Mouse (Mus musculus) lung, embryonic 14.5 days (tissue): ENCODE results near the gene St3gal2. TPM values are rescaled to one million over a fixed set of nuclear protein-coding genes. Genes with fewer than 3 reads are reported as not detected.
A peak's percentile ranks its signal among the peaks of the same experiment; 100 is the strongest.
"Not testable (repeated sequence)": the region's sequence is repeated elsewhere in the genome, so short reads cannot be mapped to it uniquely, and the experiment has no call there.

Source experiments
- ATAC-seq: fragments of 200-750 bp; cut with Nextera tagmentation; 2 replicates; pipeline ENCODE4 v1.8.0; 2017; ENCODE audit warnings: mild to moderate bottlenecking, moderate TSS enrichment, moderate library complexity; ENCODE audit not compliant: insufficient read depth
- DNase-seq: peaks from one replicate; pipeline ENCODE4 v3.0.0-alpha.2; 2015
- H3K27ac ChIP-seq: fragments of 300-500 bp; sonication (generic); 2 replicates; pipeline ENCODE4 v1.5.1; 2014; ENCODE audit warnings: low read depth, mild to moderate bottlenecking, moderate library complexity
- H3K27me3 ChIP-seq: fragments of 300-500 bp; sonication (generic); 2 replicates; pipeline ENCODE4 v1.6.1; 2014; ENCODE audit warnings: low read length, control low read depth; ENCODE audit not compliant: insufficient read depth
- H3K36me3 ChIP-seq: fragments of 300-500 bp; sonication (generic); 2 replicates; pipeline ENCODE4 v1.6.1; 2014; ENCODE audit warnings: control low read depth; ENCODE audit not compliant: insufficient read depth
- H3K4me1 ChIP-seq: fragments of 300-500 bp; sonication (generic); 2 replicates; pipeline ENCODE4 v1.6.1; 2014; ENCODE audit warnings: antibody characterized with exemption, control low read depth; ENCODE audit not compliant: insufficient read depth
- H3K4me2 ChIP-seq: fragments of 300-500 bp; sonication (generic); 2 replicates; pipeline ENCODE4 v1.6.1; 2014; ENCODE audit warnings: mild to moderate bottlenecking
- H3K4me3 ChIP-seq: fragments of 300-500 bp; sonication (generic); 2 replicates; pipeline ENCODE4 v1.5.1; 2014; ENCODE audit warnings: low read depth, low read length
- H3K9ac ChIP-seq: fragments of 300-500 bp; sonication (generic); 2 replicates; pipeline ENCODE4 v1.6.1; 2014
- H3K9me3 ChIP-seq: fragments of 300-500 bp; sonication (generic); 2 replicates; pipeline ENCODE4 v1.6.1; 2016; ENCODE audit warnings: low read depth, low read length, control low read depth
- CTCF ChIP-seq: IDR thresholded peaks from 2 replicates; pipeline ENCODE4 v1.5.1; 2016; ENCODE audit warnings: antibody characterized with exemption, low read depth
- WGBS: fragments of 180-500 bp; shearing (Covaris S2); extraction: QIAGEN DNeasy Blood & Tissue Kit; methylation state at CpG from one replicate; pipeline ENCODE4 v1.1.7; 2014; 5-methylcytosine and 5-hydroxymethylcytosine counted together
- polyA plus RNA-seq: library from polyadenylated mRNA; unstranded; fragments of >200 nt; fragmentation: Nextera tagmentation; extraction: Ambion mirVana; gene quantifications from 2 replicates; pipeline ENCODE4 v1.2.1, GENCODE M21; 2014

Gene St3gal2
- polyA plus RNA-seq, 1 experiment from 2014 or later = 13.0 TPM

DNA sequence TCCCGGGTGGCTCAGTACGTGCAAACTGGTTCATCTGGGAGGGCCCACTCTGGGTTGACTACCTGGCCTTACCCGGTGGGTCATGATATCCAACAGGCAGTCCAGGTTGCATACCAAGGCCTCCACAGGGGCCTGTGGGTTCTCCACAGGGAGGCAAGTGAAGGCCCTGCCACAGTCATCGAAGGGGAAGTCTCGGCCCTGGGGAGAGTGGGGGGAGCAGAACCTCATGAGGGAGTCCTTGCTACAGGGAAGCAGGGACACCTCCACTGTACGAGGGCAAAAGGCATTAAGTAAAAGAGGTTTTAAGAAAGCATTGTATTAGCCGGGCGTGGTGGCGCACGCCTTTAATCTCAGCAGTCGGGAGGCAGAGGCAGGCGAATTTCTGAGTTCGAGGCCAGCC is 23.9 kb upstream of the St3gal2 start:
- no peaks in the 10 kb centered on the region for H3K4me1 ChIP-seq
- H3K4me2 ChIP-seq = no peak overlapping the region
- H3K9me3 ChIP-seq = no peaks in the 10 kb centered on the region
- 89% methylated on average over 13 of the region's 13 CpGs for WGBS
- H3K36me3 ChIP-seq = 0 out of 2 replicates have a peak, but pooled peaks cover 3% of the 10 kb centered on the region
- no peak overlapping the region for H3K9ac ChIP-seq
- H3K27ac ChIP-seq = no peak overlapping the region
- DNase-seq (no peak), ATAC-seq (no peak)
- H3K4me3 ChIP-seq = no peak overlapping the region
- H3K27me3 ChIP-seq = no peaks in the 10 kb centered on the region
- no peak for TF ChIP-seq CTCF

DNA sequence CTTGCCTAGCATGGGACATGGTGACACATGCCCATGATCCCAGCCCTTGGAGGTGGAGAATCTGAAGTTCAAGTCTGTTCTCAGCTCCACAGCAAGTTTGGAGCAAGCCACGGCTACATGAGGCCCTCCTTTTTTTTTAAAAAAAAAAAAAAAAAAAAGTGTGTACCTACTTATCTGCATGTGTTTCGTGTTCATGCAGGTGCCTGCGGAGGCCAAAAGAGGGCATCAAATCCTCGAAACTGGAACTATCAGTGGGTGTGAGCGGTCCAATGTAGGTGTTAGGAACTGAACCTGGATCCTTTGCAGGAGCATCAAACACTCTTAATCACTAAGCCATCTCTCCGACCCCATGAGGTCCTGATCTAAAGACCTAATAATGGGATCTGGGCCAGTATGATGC is 22.2 kb upstream of the St3gal2 start:
- Histone ChIP-seq H3K27ac (no peak overlapping the region), H3K9me3 (no peaks in the 10 kb centered on the region), H3K4me3 (no peak overlapping the region), H3K4me1 (no peaks in the 10 kb centered on the region), H3K9ac (no peak overlapping the region), H3K36me3 (0 out of 2 replicates have a peak, but pooled peaks cover 3% of the 10 kb centered on the region), H3K27me3 (no peaks in the 10 kb centered on the region), H3K4me2 (no peak overlapping the region)
- TF ChIP-seq CTCF = no peak
- DNase-seq = no peak
- 86% methylated on average over 6 of the region's 6 CpGs for WGBS
- no peak for ATAC-seq

DNA sequence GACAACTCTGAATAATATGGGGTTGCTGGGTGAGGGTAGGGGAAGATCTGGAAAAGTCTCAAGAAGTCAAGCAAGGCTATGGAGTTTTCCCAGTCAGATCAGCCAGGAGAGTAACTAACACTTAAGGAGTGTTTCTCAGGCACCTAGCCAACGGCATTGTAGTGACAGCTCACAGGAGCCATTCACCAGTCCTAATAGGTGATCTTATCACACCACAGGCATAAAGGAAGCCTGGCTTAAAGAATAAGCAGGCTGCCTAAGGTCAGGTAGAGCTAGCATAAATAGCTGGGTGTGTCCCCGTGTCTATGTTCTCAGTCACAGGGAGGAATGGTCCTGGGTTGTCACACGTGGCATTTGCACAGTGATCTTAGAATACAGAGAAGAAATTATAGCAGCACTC is 18.7 kb upstream of the St3gal2 start:
- Histone ChIP-seq H3K4me1 (no peaks in the 10 kb centered on the region), H3K4me3 (no peak overlapping the region), H3K4me2 (no peak overlapping the region), H3K36me3 (no peaks in the 10 kb centered on the region), H3K27ac (no peak overlapping the region), H3K27me3 (no peaks in the 10 kb centered on the region), H3K9ac (no peak overlapping the region), H3K9me3 (no peaks in the 10 kb centered on the region)
- 62% methylated on average over 3 of the region's 3 CpGs for WGBS
- TF ChIP-seq CTCF = no peak
- DNase-seq (no peak), ATAC-seq (no peak)

DNA sequence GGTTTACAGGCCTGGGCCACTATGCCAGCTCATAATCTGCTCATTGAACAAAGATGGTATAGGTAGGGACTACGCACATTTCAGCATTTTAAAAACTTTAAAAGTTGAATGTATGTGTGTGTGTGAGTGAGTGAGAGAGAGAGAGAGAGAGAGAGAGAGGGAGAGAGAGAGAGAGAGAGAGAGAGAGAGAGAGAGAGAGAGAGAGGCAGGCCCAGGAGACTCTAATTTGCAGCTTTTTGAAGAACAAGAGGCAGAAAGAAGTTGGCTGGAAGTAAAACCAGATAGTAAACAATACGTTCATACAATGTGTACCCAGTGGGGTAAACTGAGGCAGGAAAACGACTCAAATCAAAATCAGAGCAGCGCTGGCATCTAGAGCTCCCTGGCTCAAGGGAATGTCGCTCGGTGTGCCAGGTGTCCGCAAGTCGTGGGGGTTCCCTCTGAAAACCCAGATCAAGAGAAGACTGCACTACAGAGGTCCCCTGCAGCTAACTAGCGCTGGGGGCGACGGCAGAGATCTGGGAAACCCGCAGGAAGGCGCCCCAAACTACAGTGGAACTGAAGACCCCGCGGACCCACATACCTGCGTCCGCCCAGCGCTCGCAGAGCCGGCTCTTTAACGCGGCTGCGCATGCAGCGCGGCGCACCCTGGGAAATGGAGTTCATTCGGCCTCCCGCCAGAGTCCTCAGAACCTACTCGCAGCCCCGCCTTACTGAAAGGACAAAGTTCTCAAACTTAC is 17.7 kb upstream of the St3gal2 start, which contains the start of gene Fuk:
Gene Fuk (minus strand): TSS at position 650 of the 740 bp plus-strand sequence.
- Histone ChIP-seq H3K9ac (peak within 1 kb of the TSS; percentile 78), H3K4me1 (no peaks in the 10 kb centered on the region), H3K36me3 (no peaks in the 10 kb centered on the region), H3K9me3 (no peaks in the 10 kb centered on the region), H3K27me3 (no peaks in the 10 kb centered on the region), H3K4me3 (peak within 1 kb of the TSS; percentile 71), H3K27ac (no peak within 1 kb of the TSS), H3K4me2 (peak within 1 kb of the TSS; percentile 71)
- ATAC-seq (peak; percentile 96), DNase-seq (peak; percentile 93)
- TF ChIP-seq CTCF = no peak
- WGBS = 3% methylated on average over 30 of the region's 30 CpGs

DNA sequence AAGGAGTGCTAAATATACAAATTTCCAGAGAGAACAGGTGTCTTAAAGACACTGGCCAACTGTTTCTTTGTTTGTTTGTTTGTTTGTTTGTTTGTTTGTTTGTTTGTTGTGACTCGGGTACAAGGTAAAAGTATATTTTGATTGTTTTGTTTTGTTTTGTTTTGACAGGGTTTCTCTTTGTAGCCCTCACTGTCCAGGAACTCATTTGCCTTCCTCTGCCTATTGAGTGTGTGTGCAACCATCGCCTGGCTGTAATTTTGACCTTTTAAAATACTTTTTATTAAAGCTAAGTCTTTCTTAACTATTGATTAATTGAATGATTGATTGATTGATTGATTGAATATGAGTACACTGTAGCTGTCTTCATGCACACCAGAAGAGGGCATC is 17.1 kb upstream of the St3gal2 start:
- no peak for TF ChIP-seq CTCF
- Histone ChIP-seq H3K4me1 (no peaks in the 10 kb centered on the region), H3K4me3 (peak overlapping the region; percentile 71), H3K4me2 (peak overlapping the region; percentile 71), H3K27ac (no peak overlapping the region), H3K36me3 (no peaks in the 10 kb centered on the region), H3K9ac (peak overlapping the region; percentile 78; the same call in 1 of the 2 replicates), H3K27me3 (no peaks in the 10 kb centered on the region), H3K9me3 (no peaks in the 10 kb centered on the region)
- ATAC-seq = peak; percentile 38; the same call in 1 of the 2 replicates
- DNase-seq = no peak
- WGBS = 54% methylated on average over 2 of the region's 2 CpGs

DNA sequence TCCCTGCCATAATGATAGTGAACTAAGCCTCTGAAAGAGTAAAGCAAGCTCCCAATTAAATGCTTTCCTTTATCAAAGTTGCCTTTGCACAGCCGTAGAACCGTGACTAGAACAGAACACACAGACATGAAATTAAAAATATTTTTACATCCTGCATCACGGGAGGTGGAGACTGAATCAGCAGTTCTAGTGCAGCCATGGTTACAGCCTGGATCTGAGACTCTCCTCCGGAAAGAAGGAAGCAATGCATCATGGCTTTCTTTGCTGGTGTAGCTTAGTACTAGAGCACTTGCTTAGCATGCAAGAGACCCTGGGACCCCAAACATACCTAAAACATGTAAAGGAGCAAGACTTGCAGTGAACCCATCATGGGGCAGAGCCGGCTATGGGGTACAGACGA is 14.3 kb upstream of the St3gal2 start:
- Histone ChIP-seq H3K9ac (no peak overlapping the region), H3K4me1 (no peaks in the 10 kb centered on the region), H3K9me3 (no peaks in the 10 kb centered on the region), H3K27me3 (no peaks in the 10 kb centered on the region), H3K4me3 (no peak overlapping the region), H3K27ac (no peak overlapping the region), H3K36me3 (no peaks in the 10 kb centered on the region), H3K4me2 (no peak overlapping the region)
- no peak for DNase-seq
- no peak for ATAC-seq
- no peak for TF ChIP-seq CTCF
- 85% methylated on average over 6 of the region's 6 CpGs for WGBS

DNA sequence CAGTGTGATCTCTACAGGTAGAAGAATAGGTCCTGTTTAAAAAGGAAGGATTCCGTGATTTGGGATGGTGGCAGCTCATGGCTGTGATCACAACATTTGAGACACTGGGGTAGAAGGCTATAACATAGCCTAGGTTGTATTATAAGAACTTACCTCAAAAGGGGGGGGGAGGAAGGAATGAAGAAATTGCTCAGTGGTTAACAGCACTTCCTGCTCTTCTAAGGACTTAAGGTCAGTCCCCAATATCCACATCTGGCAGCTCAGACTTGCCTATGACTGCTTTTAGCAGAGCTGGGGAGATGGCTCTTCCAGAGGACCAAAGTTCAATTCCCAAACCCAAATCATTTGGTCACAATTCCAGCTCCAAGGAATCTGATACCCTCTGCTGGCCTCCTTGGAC is 13.0 kb upstream of the St3gal2 start:
- no peaks in the 10 kb centered on the region for H3K4me1 ChIP-seq
- no peak for TF ChIP-seq CTCF
- no peak overlapping the region for H3K4me3 ChIP-seq
- H3K36me3 ChIP-seq = no peaks in the 10 kb centered on the region
- 85% methylated on average over 1 of the region's 1 CpGs for WGBS
- no peak overlapping the region for H3K9ac ChIP-seq
- ATAC-seq = no peak
- H3K27me3 ChIP-seq = no peaks in the 10 kb centered on the region
- DNase-seq = no peak
- H3K4me2 ChIP-seq = no peak overlapping the region
- H3K27ac ChIP-seq = no peak overlapping the region
- no peaks in the 10 kb centered on the region for H3K9me3 ChIP-seq

DNA sequence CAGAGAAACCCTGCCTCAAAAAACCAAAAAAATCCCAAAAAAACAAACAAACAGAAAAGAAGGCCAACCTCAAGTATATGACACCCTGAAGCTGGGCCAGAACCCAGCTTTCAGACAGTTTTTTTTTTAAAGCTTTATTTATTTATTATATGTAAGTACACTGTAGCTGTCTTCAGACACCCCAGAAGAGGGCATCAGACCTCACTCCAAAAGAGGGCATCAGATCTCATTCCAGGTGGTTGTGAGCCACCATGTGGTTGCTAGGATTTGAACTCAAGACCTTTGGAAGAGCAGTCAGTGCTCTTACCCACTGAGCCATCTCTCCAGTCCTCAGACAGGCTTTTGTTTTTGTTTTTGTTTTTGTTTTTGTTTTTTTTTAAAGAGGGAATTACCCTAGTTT is 9.9 kb upstream of the St3gal2 start:
- H3K27me3 ChIP-seq, H3K9me3 ChIP-seq, ATAC-seq, H3K9ac ChIP-seq, H3K36me3 ChIP-seq, H3K27ac ChIP-seq, DNase-seq, H3K4me3 ChIP-seq, H3K4me1 ChIP-seq, H3K4me2 ChIP-seq: not testable (repeated sequence)
